Mouse (Mus musculus) frontal cortex, postnatal 14 days (tissue): Measurements from ENCODE around the gene Gfy.
"Not testable (repeated sequence)": the region's sequence is repeated elsewhere in the genome, so short reads cannot be mapped to it uniquely, and the experiment has no call there.

Experiments
- DNase-seq, 2 experiments: peaks; one replicate each; pipeline ENCODE4 v3.0.0; 2022; ENCODE audit warnings: low spot score in 2 of 2

Gfy gene

GRCm38 (mm10) chr7:45167761-45168445 is 11.5 kb downstream of the Gfy start:
- DNase-seq, result no peak

DNA sequence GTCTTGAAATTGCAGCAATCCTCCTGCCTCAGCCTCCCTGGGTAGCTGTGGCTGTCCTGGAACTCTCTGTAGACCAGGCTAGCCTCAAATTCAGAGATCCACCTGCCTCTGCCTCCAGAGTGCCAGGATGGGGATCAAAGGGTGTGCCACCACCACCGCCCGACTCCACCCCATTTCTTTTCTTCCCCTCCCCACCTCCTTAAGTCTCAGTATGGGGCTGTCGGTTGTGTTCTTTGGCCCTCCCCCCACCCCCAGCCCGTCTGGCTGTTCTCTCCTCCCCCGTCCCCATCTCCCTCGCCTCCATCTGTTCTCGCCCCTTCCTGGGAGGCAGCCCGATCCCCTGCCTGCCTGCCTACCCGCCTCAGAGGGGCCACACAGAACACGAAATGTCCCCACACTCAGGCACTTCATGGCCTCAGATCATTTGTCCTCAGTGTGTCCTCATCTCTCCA is 12.4 kb downstream of the Gfy start:
- no peak for DNase-seq

DNA sequence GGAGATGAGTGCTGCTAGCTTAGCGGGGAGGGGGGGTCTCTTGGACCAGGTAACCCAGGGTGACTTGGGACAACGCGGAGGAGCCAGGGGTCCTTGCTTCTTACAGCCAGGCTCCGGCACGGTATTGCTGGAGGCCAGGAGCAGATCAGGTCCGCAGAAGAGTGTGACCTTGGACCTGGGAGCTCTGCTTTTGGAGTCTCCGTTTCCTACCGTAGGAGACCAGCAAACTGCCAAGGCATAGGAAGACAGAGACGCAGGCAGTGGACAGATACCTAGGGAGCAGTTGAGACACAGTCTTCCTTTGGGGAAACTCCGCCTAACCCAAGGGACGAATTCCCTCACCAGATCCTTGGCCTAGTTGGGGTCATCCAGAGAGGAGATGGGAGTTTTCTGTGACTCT is 13.7 kb downstream of the Gfy start:
- DNase-seq, result no peak

- DNase-seq, result no peak
These were observed 14.5 kb downstream of the Gfy start for GRCm38 (mm10) chr7:45164833-45165232.

DNA sequence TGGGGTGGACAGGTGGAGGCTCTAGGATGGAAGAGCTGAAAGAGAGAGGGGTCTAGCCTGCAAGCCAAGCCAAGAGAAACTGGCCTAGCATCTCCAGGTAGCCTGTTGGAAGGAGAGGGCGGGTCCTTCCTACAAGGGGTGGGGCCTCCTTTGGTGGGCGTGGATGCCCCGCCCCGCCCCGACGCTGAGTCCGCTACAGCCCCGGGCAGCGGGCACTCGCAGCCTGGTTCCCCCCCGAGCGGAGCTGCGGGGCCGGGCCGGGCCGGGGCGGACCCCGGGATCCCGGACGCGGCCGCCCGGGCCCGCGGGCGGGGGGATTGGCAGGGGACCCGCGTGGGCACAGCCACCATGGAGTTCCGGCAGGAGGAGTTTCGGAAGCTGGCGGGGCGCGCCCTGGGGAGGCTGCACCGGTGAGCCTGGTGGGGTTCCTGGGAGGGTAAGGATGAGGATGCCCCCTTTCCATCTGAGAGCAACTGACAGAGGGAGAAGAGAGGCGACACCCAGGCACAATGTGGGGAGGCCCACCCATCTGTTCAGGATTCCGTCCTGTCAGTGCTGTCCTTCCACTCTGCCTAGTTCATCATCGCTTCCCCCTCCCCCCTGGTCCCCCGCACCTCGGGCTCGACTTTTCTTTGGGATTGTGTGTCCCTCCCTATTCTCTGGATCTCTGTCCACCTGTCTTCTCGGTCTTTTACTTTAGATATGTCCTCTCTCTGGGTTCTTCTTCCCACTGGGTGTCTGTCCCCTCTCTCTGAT is 15.5 kb downstream of the Gfy start, which contains the start of gene Slc17a7:
Gene Slc17a7, plus strand, starts transcription at position 215 of the 756 bp plus-strand sequence.
- no peak for DNase-seq

GRCm38 (mm10) chr7:45162996-45163615 is 16.3 kb downstream of the Gfy start:
- no peak for DNase-seq

DNA sequence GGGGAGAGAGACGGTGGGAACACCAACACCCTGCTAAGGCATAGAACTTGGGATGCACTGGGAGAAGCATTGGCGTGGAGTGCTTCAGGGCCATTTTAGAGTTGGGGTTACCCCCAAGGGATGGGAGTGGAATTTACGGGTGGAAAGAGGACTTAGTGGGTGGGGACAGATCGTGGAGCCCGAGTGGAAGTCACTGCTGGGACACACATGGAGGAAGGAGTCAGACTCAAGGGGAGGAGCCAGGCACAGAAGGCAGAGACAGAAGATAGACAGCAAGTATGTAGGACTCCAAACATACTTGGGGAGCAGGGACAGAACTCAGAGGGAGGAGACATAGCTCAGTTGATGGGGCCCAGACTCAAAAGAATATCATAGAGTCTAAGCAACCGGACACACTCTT is 16.8 kb downstream of the Gfy start:
- no peak for DNase-seq

GRCm38 (mm10) chr7:45161612-45162473 is 17.5 kb downstream of the Gfy start:
- DNase-seq, result peak; percentile 89 to 90

DNA sequence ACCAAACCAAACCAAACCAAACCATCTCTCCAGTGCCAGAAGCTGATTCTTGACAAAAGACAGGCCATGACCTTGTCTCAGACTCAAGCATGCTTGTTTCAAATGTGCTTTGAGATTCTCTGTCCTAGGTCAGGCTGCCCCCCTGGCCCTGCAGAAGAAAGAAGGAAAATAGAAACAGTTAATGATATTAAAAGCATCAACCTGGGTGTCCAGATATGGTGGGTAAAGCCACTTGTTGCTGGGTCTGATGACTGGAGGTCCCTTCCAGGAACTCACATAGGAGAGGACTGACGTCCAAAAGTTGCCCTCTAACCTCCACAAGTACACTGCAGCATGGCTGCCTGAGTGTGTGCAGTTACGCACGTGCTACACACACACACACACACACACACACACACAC is 18.5 kb downstream of the Gfy start:
- no peak for DNase-seq

- no peak for DNase-seq
These were observed 19.0 kb downstream of the Gfy start for GRCm38 (mm10) chr7:45160316-45160800.

- no peak for DNase-seq
These were observed 20.4 kb downstream of the Gfy start for GRCm38 (mm10) chr7:45158991-45159390.

DNA sequence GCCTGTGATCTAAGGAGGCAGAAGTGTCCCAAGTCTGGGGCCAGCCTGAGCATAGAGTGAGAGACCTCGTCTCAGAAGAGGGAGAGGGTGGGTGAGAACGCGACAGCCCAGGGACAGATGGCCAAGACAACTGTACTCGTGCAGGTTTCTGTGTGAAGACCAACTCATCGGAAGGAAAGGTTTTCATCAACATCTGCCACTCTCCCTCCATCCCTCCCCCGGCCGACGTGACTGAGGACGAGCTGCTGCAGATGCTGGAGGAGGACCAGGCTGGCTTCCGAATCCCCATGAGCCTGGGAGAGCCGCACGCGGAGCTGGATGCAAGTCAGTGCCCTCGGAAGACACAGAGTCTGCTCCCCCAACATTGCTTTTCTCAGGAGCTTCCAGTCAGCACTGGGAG is 21.9 kb downstream of the Gfy start:
- DNase-seq, result no peak

DNA sequence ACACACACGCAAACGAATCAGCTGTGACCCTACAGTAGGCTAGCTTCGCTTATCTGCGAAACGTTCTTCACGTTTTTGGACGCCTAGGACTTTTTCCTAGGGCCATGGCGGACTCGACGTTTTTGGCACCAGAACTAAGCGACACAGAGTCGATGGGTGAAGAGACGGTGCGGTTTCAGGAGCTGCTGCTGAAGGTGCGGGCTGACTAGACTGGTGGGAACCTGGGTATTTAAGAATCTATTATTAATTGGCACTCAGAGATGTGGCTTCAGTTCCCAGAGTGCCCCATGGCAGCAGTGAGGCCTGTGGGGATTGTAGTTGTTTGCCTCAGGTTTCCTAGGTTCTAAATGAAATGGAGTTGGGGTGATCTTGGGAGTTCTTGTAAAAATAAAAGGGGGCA is 23.2 kb downstream of the Gfy start:
- no peak for DNase-seq

DNA sequence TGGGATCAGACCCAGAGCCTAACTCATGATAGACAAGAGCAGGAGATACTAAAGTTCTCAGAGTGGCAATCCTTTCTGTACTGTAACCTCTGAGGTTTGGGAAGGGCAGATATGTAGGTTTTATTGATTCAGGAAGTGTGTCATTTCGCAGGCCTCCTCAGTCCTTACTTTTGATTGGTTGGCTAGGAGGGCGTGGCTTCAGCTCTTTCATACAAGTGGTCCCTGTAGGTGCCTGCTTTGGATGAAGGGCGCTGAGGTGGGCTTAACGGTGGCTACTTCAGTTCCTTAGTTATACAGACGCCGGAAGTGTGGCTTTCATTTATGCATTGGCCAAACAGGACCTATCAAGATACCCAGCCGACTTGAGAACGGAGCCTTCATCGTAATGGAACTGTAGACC is 23.8 kb downstream of the Gfy start:
- DNase-seq, result no peak

DNA sequence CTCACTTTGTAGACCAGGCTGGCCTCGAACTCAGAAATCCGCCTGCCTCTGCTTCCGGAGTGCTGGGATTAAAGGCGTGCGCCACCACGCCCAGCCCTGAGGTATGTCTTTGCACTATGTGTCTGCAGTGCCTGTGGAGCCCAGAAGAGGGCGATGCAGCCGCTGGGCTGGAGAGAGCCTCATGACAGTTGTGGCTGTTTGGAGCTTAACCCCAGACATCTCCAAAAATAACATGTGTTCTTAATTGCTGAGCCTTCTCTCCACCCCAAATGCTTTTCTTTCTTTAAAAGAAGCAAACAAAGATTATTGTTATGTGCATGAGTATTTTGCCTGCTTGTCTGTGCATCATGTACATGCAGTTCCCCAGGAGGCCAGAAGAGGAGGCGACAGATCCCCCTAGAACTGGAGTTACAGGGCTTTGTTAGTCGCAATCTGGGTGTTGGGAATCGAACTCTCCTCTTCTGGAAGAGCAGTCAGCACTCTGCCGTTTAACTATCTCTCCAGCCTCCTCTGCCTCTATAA is 24.3 kb downstream of the Gfy start:
- no peak for DNase-seq

DNA sequence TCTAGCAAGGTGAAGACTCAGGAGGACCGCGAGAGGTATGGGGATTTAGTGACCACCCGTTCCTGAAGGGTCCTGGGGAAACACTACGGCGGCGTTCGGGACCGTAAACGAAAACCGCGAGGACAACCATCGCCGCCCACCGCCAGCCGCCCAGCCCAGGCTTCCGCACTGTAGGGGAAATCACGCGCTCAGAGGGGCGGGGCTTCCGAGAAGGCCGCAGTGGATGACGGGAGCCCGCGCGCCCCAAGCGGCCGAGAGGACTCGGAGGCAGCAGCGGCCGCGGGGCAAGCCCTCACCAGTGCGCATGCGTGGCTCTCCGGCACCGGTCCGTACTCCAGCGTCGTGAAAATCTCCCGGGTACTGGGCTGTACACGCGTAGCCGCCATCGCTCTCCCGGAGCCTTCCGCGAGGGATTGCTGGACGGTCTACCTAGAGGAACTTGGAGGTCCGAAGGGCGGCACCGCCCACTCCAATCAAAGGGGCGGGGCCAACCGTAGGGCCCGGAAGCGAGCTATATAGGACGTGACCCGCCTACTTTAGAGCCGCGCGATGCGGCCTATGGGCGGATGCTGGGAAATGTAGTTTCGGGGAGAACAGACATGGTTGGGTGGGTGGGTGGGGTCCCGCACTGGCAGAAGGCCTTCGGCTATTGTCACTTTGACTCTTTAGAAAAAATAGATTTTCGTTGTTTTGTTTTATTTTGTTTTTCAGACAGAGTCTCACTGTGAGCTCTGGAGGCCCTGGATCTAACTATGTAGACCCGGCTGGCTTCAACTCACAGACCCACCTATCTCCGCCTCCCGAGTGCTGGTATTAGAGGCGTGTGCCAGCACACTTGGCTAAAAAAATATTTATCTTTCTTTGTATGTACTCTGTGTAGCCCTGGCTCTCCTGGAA is 25.0 kb downstream of the Gfy start, which contains the start of the genes Pih1d1 and Aldh16a1:
Gene Pih1d1, plus strand, starts transcription at position 208 of the 897 bp plus-strand sequence.
Gene Aldh16a1, minus strand, starts transcription at position 489 of the 897 bp plus-strand sequence.
- DNase-seq, result peak; percentile 93 to 97

DNA sequence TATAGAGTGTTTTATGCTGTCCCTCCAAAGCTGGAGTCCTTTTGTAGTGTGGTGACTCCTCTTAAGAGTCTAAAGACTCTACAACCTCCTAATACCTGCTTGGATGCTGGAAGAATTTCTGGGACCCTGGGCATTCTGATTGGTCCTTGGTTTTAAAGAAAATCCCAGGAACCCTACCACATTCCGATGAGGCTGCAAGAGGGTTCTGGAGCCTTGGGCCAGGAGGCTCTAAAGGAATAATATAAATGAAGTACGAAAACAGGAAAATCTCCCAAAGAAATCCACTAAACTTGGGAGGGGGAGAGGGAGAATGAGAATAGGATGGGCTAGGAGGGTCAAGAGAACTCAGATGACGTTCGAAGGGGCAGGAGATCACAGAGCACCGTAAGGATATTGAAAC is 25.8 kb downstream of the Gfy start:
- DNase-seq, result no peak

- not testable (repeated sequence) for DNase-seq
These were observed 26.3 kb downstream of the Gfy start for GRCm38 (mm10) chr7:45153052-45153451.

DNA sequence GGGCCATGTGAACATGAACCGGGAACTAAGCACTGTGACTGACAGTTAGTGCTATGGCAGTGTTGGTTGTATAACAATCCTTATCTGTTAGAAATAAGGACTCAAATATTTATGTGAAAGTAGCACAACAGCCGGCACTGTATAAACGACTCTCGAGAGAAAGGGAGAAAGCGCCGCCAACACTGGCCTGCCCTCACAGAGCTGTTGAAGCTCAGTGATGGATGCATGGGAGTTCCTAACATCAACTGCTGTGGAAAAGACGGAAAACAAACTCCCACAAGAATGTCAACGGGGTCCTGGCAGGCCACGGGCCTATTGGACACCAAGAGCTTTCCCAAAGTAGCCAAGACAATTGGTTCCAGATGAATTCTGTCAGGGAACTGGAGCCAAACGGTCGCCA is 28.1 kb downstream of the Gfy start:
- no peak for DNase-seq

GRCm38 (mm10) chr7:45150321-45150720 is 29.0 kb downstream of the Gfy start:
- no peak for DNase-seq
